In the genomic region with DNA sequence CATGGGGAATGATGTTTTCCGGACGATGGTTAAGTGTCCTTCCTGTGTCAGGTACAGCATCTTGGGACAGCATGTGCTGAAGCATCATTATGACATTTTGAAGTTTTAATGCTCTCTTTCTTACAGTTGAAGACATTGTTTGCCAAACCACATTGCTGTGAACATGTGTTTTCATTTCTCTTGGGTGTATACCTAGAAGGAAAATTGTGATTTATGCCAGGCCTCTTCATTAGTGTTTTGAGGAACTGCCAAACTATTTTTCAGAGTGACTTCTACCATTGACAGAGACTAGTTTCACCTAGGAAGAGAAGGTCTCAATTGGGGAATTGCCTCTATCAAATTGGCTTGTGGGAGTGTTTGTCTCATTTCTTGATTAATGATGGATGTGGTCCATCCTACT, we compare ENCODE assay signal across 12 mouse cellular contexts.
"Had no signal": no experiment of that assay in that cellular context is flagged by ENCODE, and none has a peak within 500 bp of the region (broad histone marks: within the 10 kb centered on the region; RNA-seq: fewer than 3 reads in every experiment).

No protein-coding gene starts in this region.

- H3K27ac ChIP-seq: kidney, postnatal 0 days; left cerebral cortex, adult 2 months; liver, embryonic 14.5 days; neural tube, embryonic 12.5 days had no signal

- H3K4me3 ChIP-seq: left cerebral cortex, adult 2 months; neural tube, embryonic 12.5 days had no signal

- H3K36me3 ChIP-seq: neural tube, embryonic 12.5 days had no signal

- H3K4me1 ChIP-seq: neural tube, embryonic 12.5 days had no signal

- H3K4me2 ChIP-seq: neural tube, embryonic 12.5 days had no signal

- DNase-seq: kidney, adult 9 months; kidney, postnatal 4 days; lung, adult 18-20 months; midbrain, embryonic 14.5 days; right cerebral cortex, postnatal 4 days; spleen, adult 18-20 months; thymus, adult 18-20 months; thymus, postnatal 14 days had no signal

- H3K9ac ChIP-seq: liver, embryonic 14.5 days; neural tube, embryonic 12.5 days had no signal

- H3K9me3 ChIP-seq: neural tube, embryonic 12.5 days had no signal

- H3K27me3 ChIP-seq: neural tube, embryonic 12.5 days had no signal
